Mouse (Mus musculus) urinary bladder, postnatal 4 days (tissue): ENCODE data around the gene Pf4.

Experiments used
- DNase-seq, 2 experiments: peaks; one replicate each; pipeline ENCODE4 v3.0.0; 2021 to 2022; ENCODE audit warnings: low spot score in 2 of 2

The Pf4 gene

GRCm38 (mm10) chr5:90771880-90772653 is at the start of gene Pf4:
Gene Pf4, plus strand, starts transcription at chr5:90772435.
- DNase-seq: no peak

- DNase-seq: no peak
Observed at GRCm38 (mm10) chr5:90722656-90723055, 49.6 kb upstream of the Pf4 start.

- no peak for DNase-seq
Observed at GRCm38 (mm10) chr5:90728254-90728653, 44.0 kb upstream of the Pf4 start.

DNA sequence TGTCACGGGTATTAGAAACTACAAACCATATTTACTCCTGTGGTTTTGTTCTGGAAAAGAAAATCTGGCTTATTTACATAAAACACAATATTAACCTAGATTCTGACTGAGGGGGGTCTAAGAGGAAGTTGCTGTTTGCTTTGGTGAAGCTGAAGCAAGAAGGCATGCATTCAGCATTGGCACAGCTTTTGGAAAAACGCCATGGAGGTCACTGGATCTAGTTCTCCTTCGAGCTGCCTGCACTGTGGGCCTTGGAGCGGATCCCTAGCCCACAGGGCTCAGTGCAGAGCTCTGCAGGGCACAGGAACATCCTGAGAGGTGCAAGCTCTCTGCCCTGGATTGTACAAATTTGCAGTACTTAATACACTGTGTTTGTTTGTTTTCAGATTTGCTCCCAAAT is 40.8 kb upstream of the Pf4 start:
- DNase-seq: no peak

DNA sequence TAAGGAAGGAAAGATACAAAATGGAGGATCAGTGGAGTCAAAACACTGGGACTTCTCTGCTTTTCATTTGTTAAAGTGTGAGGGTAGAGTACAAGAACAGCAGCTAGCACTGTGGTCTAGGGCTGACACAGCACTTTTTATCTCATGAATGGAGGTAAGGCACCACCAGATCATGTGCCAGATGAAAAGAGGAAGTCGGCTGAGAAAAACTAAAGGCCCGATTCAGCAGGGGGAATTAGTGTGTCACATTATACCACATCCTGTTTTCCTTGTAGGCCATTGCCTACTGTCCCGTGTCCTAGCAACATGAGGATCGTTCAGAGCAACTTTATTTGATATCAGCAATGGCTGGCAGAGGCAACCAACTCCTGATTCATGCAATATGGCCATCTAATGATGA is 30.2 kb upstream of the Pf4 start:
- DNase-seq: no peak

DNA sequence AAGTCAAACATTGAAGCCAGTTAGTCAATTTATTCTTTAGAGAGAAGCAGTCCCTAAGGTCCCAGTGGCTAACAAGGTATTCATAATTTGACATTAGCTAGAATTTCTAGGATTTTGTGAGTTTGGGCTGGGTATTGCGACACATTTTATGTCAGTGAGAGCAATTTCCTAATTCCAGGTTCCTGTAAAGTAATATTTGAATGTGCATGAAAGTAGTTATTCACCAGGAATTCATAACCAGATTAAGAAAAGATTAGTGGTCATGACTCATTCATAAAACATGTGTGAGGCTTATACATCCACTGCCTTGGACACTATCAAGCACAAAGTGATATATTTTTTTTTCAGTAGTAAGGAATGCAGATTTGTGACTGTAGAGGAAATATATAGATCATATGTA is 18.3 kb upstream of the Pf4 start:
- DNase-seq: no peak

- DNase-seq: no peak
Observed at GRCm38 (mm10) chr5:90758020-90758605, 14.1 kb upstream of the Pf4 start.

DNA sequence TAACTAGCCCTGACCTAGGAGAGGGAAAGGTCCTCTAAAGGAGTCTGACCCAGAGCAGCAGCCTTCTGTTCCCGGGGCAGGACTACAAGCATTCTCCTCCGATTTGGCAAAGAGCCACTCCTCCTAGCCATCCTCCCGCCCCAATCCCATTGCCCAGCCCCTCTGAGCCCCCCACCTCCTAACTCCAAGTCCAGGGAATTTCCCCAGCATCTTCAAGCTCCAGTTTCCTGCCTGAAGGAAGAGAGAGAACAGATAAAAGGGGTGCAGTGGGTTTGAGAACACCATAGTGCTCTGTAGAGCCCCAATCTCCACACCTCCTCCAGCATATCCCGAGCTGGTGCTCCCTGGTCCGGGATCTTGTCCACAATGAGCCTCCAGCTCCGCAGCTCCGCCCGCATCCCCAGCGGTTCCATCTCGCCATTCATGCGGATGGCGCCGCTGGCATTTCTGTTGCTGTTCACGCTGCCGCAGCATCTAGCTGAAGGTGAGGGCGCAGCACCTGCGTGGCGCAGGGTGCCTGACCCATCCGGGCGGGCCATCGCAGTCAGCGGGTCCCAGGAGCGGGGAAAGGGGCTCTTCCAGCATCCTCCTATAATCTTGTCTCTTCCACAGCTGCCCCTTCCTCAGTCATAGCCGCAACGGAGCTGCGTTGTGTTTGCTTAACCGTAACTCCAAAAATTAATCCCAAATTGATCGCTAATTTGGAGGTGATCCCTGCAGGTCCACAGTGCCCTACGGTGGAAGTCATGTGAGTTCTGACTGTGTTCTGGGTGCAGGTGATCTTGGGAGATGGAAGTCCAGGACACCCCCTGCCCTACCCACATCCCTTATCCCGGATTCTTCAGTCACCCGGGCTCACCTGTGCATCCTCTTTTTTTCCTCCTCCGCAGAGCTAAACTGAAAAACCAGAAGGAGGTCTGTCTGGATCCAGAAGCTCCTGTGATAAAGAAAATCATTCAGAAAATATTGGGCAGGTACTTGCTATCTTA is 12.9 kb upstream of the Pf4 start, which contains the start of gene Cxcl5:
TSS of gene Cxcl5 (plus strand) at position 284 of the 989 bp plus-strand sequence.
- DNase-seq: no peak

- DNase-seq: no peak
Observed at GRCm38 (mm10) chr5:90760303-90760702, 11.9 kb upstream of the Pf4 start.

- no peak for DNase-seq
Observed at GRCm38 (mm10) chr5:90760844-90761243, 11.4 kb upstream of the Pf4 start.

DNA sequence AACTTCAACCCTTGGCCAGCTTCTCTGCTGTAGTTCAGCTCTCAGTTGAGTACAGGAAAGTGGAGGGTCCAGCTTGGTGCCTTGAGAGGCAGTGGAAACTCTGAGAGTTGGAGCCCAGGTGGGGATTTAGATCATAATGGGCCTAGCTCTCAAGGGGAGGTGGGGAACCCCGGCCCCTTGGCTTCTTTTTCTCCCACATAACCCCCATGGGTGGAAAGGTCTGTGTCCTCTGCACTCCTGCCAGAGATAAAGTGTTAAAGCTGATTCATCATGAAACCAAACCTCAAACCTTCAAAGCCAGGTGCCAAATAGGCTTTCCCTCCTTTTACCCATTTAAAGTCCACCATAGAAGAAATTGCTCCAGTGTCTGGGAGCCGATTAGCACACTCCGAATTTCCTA is 10.4 kb upstream of the Pf4 start:
- DNase-seq: no peak

GRCm38 (mm10) chr5:90763912-90764665 is 8.1 kb upstream of the Pf4 start:
- no peak for DNase-seq

DNA sequence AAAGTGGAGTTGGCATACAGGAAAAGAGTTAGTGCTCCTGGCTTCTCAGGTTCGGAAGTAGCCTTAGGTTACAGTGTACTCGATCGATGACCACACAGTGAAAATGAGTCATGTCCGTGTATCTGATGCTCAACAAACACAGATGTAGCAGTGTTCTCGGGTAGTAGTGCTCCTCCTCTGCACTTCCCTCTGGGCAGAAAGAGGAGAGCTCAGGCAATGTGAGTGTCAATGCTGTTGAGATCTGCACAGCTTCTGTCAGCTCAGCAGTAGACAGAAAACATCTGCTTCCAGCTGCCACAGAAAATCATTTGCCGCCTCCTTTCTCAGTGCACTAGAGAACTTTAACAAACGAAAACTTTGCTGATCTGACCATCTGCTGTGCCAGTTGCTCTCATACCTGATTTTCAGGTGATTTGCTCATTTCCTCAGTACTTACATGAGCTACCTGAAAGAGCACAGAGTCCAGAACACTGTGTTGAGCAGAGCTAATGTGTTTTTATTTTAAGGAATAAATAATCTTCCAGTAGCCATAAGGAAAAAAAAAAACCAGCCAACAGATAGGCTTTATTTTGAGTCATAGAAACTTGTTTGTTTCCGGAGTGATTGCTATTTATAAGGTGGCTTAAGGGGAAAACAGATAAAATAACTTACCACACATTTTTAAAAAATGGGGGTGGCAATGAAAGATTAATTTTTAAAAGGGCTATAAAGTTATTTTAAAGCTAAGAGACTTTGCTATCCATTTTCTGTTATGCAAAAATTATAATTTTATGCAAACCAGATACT is 6.2 kb upstream of the Pf4 start:
- no peak for DNase-seq

GRCm38 (mm10) chr5:90768218-90768617 is 4.0 kb upstream of the Pf4 start, which contains the start of gene Ppbp:
Gene Ppbp, plus strand, starts transcription at chr5:90768518.
- no peak for DNase-seq

DNA sequence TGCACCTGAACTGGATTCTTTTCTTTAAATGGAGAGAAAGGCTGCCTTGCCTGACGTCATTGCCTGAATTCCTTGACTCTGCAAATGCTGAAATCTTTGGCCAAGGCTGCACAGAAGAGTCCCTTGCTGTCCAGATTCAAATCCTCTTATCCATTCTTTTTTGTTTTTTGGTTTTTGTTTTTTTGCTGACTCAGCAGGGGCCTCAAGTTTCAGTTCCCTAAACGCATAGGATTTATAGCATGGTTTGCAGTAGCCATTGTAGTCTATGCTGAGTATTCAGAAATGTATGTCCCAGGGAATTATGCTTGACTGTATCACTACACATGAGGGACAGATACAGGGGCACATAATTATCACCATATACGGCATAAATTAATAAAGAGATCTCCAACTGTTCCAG is 866 bp upstream of the Pf4 start:
- no peak for DNase-seq

GRCm38 (mm10) chr5:90775562-90775961 is 3.3 kb downstream of the Pf4 start:
- no peak for DNase-seq

- no peak for DNase-seq
Observed at GRCm38 (mm10) chr5:90777621-90778020, 5.4 kb downstream of the Pf4 start.

- no peak for DNase-seq
Observed at GRCm38 (mm10) chr5:90778856-90779255, 6.6 kb downstream of the Pf4 start.

DNA sequence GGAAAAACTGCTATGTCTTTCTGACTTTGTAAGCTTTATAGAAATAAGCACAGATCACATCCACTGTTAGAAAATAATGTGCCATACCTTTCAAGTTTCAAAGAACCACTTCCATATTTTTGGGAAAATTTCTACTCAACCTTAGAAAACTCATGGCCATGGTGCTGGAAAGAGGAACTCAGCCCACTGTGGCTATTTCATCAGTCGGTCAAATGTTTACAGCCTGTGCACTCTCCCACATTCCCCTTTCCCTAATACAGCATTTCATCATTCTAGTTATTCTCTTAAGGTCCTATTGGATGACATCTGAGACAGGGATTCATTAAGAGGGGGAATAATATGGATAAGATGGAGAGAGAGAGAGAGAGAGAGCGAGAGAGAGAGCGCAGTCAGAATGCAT is 11.5 kb downstream of the Pf4 start:
- DNase-seq: no peak

GRCm38 (mm10) chr5:90785659-90786588 is 13.7 kb downstream of the Pf4 start, which contains the start of gene Cxcl3:
Gene Cxcl3, plus strand, starts transcription at chr5:90786103.
- no peak for DNase-seq
